Mouse (Mus musculus) limb, embryonic 12.5 days (tissue): ENCODE measurements at regions not wholly inside any gene's neighbourhood (a gene's known extent, or its start where the extent isn't known, plus 50 kb on each side); places are given as distances from the start of the nearest gene placed in this dataset.
"Not testable (repeated sequence)": the region's sequence is repeated elsewhere in the genome, so short reads cannot be mapped to it uniquely, and the experiment has no call there.

Source experiments
- ATAC-seq: fragments of 200-750 bp; cut with Nextera tagmentation; 2 replicates; pipeline ENCODE4 v1.8.0; 2017; ENCODE audit warnings: low read depth, moderate TSS enrichment; ENCODE audit not compliant: insufficient number of reproducible peaks, insufficient read depth, low FRiP score, low TSS enrichment
- H3K27ac ChIP-seq: fragments of 300-500 bp; sonication (generic); 2 replicates; pipeline ENCODE4 v1.5.1; 2016; ENCODE audit warnings: mild to moderate bottlenecking, moderate library complexity
- H3K27me3 ChIP-seq: fragments of 300-500 bp; sonication (generic); 2 replicates; pipeline ENCODE4 v1.6.1; 2016; ENCODE audit warnings: mild to moderate bottlenecking, moderate library complexity
- H3K36me3 ChIP-seq: fragments of 300-500 bp; sonication (generic); 2 replicates; pipeline ENCODE4 v1.6.1; 2016; ENCODE audit warnings: mild to moderate bottlenecking, moderate library complexity
- H3K4me1 ChIP-seq: fragments of 300-500 bp; sonication (generic); replicated peaks from 2 replicates; pipeline ENCODE4 v1.6.1; 2016
- H3K4me2 ChIP-seq: fragments of 300-500 bp; sonication (generic); 2 replicates; pipeline ENCODE4 v1.6.1; 2016; ENCODE audit warnings: mild to moderate bottlenecking, moderate library complexity
- H3K4me3 ChIP-seq: fragments of 300-500 bp; sonication (generic); replicated peaks from 2 replicates; pipeline ENCODE4 v1.5.1; 2016; ENCODE audit warnings: mild to moderate bottlenecking
- H3K9ac ChIP-seq: fragments of 300-500 bp; sonication (generic); replicated peaks from 2 replicates; pipeline ENCODE4 v1.6.1; 2016; ENCODE audit warnings: mild to moderate bottlenecking, moderate library complexity
- H3K9me3 ChIP-seq: fragments of 300-500 bp; sonication (generic); 2 replicates; pipeline ENCODE4 v1.6.1; 2016; ENCODE audit warnings: mild to moderate bottlenecking, moderate library complexity
- WGBS: fragments of 180-500 bp; shearing (Covaris S2); methylation state at CpG from one replicate; pipeline ENCODE4 v1.1.7; 2016; 5-methylcytosine and 5-hydroxymethylcytosine counted together

DNA sequence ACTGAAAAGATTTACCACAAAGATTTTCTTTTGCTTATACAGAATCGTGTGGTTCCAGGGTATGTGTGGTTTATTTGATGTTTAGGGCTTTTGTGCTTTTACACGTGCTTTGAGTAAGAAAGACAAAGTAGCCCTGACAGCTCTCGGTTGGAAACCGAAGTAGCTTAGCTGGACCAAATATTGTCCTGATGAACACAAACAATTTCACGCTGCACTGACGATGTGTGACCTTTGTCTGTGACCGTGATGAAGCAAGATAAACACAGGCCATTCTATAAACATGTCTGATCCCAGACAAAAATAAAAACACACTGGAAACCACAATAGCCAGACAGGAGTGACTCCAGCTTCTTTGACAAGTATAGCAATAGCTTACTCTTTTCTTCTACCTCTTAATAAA is 262.2 kb upstream of the Sfrp2 start:
- WGBS = 78% methylated on average over 7 of the region's 7 CpGs

DNA sequence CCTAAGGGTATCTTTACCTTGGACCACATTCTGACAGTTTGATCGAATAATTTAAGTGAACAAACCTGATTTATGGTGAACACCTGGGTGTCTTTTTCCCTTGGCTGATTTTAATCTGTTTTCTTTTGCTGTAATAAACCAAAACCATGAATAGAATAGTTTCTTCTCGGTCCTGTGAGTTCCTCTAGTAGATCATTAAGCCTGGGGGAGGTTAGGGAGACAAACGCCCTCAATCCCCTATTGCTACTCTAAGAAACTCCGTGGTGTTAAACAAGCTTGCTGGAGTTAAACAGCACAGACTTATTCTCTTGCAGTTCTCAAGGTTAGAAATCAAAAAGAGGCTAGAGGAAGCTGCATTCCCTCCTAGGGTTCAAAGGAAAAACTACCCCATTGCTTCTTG is 249.5 kb upstream of the Sfrp2 start:
- Histone ChIP-seq H3K4me3 (no peak overlapping the region), H3K4me1 (no peaks in the 10 kb centered on the region), H3K27ac (no peak overlapping the region), H3K27me3 (no peaks in the 10 kb centered on the region), H3K36me3 (no peaks in the 10 kb centered on the region), H3K9me3 (no peaks in the 10 kb centered on the region), H3K9ac (no peak overlapping the region), H3K4me2 (no peak overlapping the region)
- WGBS = 50% methylated on average over 4 of the region's 4 CpGs
- no peak for ATAC-seq

More for the DNA sequence above, 262.2 kb upstream of the Sfrp2 start:
- Histone ChIP-seq H3K36me3 (no peaks in the 10 kb centered on the region), H3K4me3 (no peak overlapping the region), H3K4me2 (no peak overlapping the region), H3K4me1 (no peaks in the 10 kb centered on the region), H3K9me3 (no peaks in the 10 kb centered on the region), H3K27me3 (no peaks in the 10 kb centered on the region), H3K9ac (no peak overlapping the region), H3K27ac (no peak overlapping the region)
- ATAC-seq = no peak

DNA sequence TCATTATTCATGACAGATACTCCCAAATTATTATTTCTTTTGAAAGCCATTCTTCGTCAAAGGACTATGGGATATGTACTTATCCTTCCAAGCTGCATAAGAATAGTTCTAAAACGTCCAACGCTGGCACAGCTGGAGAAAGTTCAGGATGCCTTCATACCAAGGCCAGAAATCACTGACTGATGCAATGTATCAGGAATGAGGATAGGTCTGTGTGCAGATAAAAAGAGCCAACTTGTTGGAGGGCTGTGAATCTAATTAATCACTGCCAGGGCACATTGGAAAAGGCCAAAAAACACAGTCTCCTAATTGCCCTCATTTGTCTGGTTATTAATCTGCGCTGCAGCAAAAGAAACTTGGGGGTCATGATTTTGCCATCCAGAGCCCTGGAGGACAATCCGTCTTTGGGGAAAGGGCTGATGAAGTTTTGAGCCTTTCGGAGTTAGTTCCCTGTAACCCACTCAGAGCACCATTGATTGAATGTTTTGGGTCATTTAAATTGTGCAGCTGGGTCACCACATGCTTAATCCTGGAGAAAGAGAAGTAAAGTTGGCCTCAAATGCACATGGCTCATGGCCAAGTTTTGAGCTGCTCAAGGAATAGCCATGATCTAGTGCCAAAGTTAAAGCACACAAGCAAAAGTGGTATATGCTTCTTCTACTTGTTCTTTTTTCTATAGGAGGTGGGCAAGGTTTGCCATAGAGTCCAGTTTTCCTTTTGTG is 248.0 kb upstream of the Sfrp2 start:
- Histone ChIP-seq H3K36me3 (no peaks in the 10 kb centered on the region), H3K4me3 (no peak overlapping the region), H3K4me2 (no peak overlapping the region), H3K27ac (no peak overlapping the region), H3K27me3 (no peaks in the 10 kb centered on the region), H3K4me1 (no peaks in the 10 kb centered on the region), H3K9ac (no peak overlapping the region), H3K9me3 (no peaks in the 10 kb centered on the region)
- 75% methylated on average over 6 of the region's 6 CpGs for WGBS
- no peak; the same call in 1 of the 2 replicates for ATAC-seq

DNA sequence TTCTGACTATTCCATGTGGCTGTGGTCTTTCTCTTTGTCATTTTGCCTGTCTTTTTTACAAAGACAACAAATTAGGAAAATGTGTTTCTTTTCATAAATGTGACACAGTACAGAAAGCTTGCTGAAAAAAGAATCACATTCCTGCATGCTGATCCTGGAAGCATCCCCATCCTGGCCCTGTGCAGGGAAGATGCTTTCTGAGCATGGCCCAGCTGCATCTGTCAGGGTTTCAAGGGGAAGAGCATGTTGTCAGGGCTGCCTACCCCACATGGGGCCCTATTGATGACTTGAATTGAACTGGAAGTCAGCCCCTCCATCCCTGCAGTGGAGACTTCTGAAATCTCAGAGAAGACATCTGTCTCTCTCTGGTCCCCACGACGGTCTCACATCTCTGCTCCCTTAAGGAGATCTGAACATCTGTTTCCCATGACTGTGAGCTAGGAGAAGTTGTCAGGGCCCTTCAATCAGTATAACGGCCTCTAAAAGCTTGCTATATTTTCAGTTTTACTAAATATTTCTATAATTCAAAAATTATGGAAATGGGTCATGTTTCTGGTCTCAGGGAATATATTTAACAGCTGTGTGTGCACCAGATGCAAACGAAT is 235.8 kb upstream of the Sfrp2 start:
- Histone ChIP-seq H3K9ac (no peak overlapping the region), H3K27me3 (no peaks in the 10 kb centered on the region), H3K4me2 (no peak overlapping the region), H3K36me3 (no peaks in the 10 kb centered on the region), H3K4me1 (peaks cover 3% of the 10 kb centered on the region; the same call in 1 of the 2 replicates), H3K9me3 (no peaks in the 10 kb centered on the region), H3K27ac (no peak overlapping the region), H3K4me3 (no peak overlapping the region)
- 44% methylated on average over 4 of the region's 4 CpGs for WGBS
- ATAC-seq = no peak

DNA sequence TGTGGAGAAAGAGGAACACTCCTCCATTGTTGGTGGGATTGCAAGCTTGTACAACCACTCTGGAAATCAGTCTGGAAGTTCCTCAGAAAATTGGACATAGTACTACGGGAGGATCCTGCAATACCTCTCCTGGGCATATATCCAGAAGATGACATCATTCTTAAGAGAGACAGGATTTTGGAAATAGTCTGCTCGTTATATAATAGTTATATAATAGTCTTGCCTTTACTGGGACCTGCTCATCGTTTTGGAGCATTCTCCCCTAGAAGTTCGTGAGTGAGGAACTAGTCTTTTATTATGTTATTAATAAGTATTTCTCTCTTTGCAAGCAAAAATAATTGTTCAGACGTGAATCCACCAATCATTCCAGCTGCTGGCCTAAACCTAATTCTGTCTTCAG is 229.5 kb upstream of the Sfrp2 start:
- H3K27ac ChIP-seq = peak overlapping the region; percentile 67; the same call in 1 of the 2 replicates
- H3K4me1 ChIP-seq = peaks cover 32% of the 10 kb centered on the region
- not testable (repeated sequence) for H3K9me3 ChIP-seq, ATAC-seq, H3K4me2 ChIP-seq, H3K36me3 ChIP-seq, H3K4me3 ChIP-seq, H3K27me3 ChIP-seq, H3K9ac ChIP-seq
- 72% methylated on average over 5 of the region's 5 CpGs for WGBS

DNA sequence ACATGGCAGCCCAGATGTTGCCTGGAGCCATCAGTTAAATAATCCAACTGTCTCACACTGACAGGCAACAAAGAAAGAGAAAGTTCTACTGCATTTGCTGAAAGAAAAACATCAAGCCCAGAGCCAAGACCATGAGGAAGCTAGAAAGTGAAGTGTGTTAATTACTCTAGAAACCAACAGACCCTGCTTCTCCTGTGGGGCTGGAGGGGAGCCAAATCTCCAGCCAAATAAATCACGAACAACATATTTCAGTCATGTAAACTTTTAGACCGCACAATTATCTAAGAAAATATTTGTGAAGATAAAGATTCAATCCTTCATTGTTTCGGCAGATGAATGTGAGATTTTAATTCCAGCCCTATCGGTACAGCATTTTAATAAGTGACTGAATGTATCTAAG is 228.9 kb upstream of the Sfrp2 start:
- WGBS = 45% methylated on average over 4 of the region's 4 CpGs
- Histone ChIP-seq H3K4me3 (no peak overlapping the region), H3K36me3 (no peaks in the 10 kb centered on the region), H3K27ac (peak overlapping the region; percentile 67; the same call in 1 of the 2 replicates), H3K9ac (no peak overlapping the region), H3K27me3 (no peaks in the 10 kb centered on the region), H3K9me3 (no peaks in the 10 kb centered on the region), H3K4me2 (peak overlapping the region; percentile 13; the same call in 1 of the 2 replicates), H3K4me1 (peaks cover 32% of the 10 kb centered on the region)
- ATAC-seq = 0 out of 2 replicates have a peak, but pooled peaks have one; percentile 6

DNA sequence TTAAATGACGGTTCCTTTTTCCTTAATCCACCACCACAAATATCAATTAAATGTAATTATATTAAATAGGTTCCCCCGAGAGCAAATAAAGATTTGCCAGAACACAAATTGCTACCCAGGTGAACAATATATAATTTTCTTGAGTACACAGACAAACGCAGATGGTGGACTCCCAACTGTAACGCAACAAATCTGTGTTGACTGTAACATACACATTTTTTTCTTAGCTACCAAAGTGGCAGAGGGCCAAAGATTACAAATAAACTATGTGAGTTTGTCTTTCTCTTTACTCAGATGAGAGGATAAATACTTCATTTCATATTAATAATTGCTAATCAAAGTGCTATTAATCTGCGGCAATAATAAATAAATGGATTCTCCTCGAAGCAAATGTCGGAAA is 228.4 kb upstream of the Sfrp2 start:
- 37% methylated on average over 7 of the region's 7 CpGs for WGBS
- Histone ChIP-seq H3K4me1 (peaks cover 32% of the 10 kb centered on the region), H3K27me3 (no peaks in the 10 kb centered on the region), H3K36me3 (no peaks in the 10 kb centered on the region), H3K4me2 (peak overlapping the region; percentile 13; the same call in 1 of the 2 replicates), H3K27ac (no peak overlapping the region), H3K9ac (no peak overlapping the region), H3K4me3 (no peak overlapping the region), H3K9me3 (no peaks in the 10 kb centered on the region)
- ATAC-seq = 0 out of 2 replicates have a peak, but pooled peaks have one; percentile 22

DNA sequence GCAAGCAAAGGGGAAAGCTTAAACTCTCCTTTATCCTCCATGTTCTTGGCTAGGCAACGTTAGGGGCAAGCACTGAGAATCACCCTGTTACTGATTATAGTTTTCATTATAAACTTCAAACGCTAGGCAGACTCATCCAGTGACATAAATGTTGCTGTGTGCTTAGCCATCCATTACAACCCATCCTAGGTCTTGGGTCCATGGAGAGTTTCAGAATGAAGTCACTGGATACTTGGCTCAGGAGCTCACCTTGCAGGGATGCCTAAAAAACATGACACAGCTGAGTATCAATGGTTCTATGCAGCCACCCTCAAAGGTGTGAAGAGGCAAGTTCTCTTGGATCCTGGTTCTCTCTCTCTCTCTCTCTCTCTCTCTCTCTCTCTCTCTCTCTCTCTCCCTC is 227.2 kb upstream of the Sfrp2 start:
- no peak overlapping the region for H3K4me2 ChIP-seq
- no peak overlapping the region for H3K4me3 ChIP-seq
- H3K9ac ChIP-seq = no peak overlapping the region
- no peak for ATAC-seq
- no peaks in the 10 kb centered on the region for H3K9me3 ChIP-seq
- H3K27me3 ChIP-seq = no peaks in the 10 kb centered on the region
- no peaks in the 10 kb centered on the region for H3K36me3 ChIP-seq
- H3K4me1 ChIP-seq = peaks cover 32% of the 10 kb centered on the region
- H3K27ac ChIP-seq = no peak overlapping the region
- 71% methylated on average over 2 of the region's 2 CpGs for WGBS

DNA sequence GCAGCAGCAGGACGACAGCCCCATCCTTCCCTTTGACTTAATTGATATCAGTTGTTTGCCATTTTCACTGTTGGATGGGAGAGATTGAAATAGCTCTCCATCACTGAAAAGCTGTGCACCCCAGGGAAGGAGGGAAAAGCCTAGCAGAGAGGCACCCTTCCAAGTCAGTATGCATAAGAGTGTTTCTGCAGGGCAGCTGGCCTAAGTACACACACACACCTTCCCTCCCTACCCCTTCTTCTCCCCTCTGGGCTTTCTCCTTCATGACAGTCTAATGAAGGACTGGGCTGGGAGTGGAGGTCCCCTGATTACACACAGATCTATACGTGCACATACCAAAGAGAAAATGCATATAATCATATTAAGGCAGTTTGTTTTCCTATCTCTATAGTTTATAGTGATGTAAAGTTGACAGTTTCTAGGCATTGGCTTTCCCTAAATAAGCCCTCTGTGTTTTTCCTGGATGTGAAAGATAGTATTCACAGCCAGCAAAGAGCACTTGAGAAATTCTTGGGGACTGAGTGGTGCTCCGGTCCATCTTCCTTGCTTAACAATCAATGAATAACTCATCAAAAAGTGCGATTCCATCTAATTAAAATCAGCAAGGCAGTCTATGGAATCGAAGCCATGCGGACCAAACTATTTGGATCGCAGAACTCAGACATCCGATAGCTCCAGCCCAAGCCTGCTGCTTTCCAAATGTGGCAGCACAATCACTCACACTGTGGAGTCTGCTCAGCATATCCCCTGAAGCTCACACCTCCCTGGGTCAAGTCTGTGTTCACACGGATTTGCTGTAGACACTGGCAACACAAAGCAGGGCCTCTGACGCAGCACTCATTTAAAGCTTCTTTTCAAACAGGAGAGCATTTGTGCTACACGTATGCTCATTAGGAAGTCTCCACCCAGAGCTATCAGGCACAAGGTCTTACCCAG is 224.9 kb upstream of the Sfrp2 start:
- H3K27ac ChIP-seq = 0 out of 2 replicates have a peak overlapping the region, but pooled peaks have one; percentile 42
- no peak overlapping the region for H3K9ac ChIP-seq
- H3K4me1 ChIP-seq = peaks cover 32% of the 10 kb centered on the region
- no peak for ATAC-seq
- H3K36me3 ChIP-seq = no peaks in the 10 kb centered on the region
- H3K9me3 ChIP-seq = no peaks in the 10 kb centered on the region
- no peak overlapping the region for H3K4me2 ChIP-seq
- H3K4me3 ChIP-seq = no peak overlapping the region
- H3K27me3 ChIP-seq = no peaks in the 10 kb centered on the region
- WGBS = 68% methylated on average over 11 of the region's 11 CpGs

DNA sequence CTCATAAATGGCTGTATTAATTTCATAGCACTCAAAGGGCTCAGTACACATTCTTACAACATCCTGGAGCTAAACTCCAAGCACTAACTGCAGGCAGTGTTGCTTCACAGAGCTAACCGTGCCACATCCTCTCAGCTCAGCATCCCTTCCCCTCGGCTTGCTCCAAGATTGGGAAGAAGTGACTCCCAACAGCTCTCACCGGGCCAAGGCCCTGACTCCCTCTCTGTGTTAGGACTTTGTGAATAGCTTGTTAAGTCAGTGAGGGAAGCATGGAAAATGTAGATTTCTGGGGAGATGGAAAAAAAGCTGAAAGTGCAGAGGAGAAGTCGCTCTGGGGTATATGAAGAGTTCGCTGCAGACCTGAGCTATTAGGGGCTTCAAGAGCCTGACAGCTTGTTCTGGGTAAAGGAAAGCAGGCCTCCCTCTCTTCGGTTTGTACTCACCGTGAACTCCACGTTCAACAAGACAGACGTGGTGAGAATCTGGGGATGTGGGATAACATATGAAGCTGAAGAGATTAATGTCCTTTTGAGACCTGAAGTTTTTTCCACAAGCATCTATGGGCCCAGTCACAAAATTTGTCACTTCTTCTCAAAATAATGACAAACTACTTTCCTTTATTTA is 213.5 kb upstream of the Sfrp2 start:
- Histone ChIP-seq H3K27ac (no peak overlapping the region), H3K4me1 (peaks cover 23% of the 10 kb centered on the region), H3K36me3 (no peaks in the 10 kb centered on the region), H3K4me3 (no peak overlapping the region), H3K9ac (no peak overlapping the region), H3K9me3 (no peaks in the 10 kb centered on the region), H3K4me2 (no peak overlapping the region), H3K27me3 (no peaks in the 10 kb centered on the region)
- WGBS = 76% methylated on average over 9 of the region's 9 CpGs
- ATAC-seq = no peak

DNA sequence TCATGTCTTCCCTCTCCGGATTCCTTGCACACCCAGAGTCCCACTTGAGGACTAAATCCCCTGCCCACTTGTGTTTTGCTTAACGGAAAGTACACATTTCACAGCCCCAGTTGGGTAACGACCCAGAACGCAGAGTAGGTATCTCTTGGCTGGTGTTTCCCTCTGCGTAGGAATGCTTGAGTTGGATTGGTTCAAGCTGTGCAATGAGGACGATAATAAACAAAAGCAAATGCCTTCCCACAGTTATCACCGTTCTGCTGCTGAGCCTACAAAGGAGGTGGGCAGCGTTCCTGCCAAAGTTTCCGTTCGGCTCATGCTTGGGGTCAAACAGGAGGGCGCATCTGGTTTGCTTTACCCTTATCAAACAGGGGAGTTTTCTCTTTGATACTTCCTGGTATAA is 212.3 kb upstream of the Sfrp2 start:
- H3K27ac ChIP-seq = no peak overlapping the region
- no peaks in the 10 kb centered on the region for H3K9me3 ChIP-seq
- no peak for ATAC-seq
- no peaks in the 10 kb centered on the region for H3K27me3 ChIP-seq
- H3K9ac ChIP-seq = no peak overlapping the region
- no peak overlapping the region for H3K4me3 ChIP-seq
- WGBS = 39% methylated on average over 11 of the region's 11 CpGs
- H3K4me1 ChIP-seq = peaks cover 23% of the 10 kb centered on the region
- H3K4me2 ChIP-seq = no peak overlapping the region
- no peaks in the 10 kb centered on the region for H3K36me3 ChIP-seq
